Mouse (Mus musculus) thymus, adult 2 months (tissue): Measurements from ENCODE around the gene Rims1. TPM values are rescaled to one million over a fixed set of nuclear protein-coding genes. Genes with fewer than 3 reads are reported as not detected.

Experiments
- DNase-seq: peaks from one replicate; pipeline ENCODE4 v3.0.0; 2021
- H3K27ac ChIP-seq: fragments of 200-500 bp; 2 replicates; pipeline ENCODE4 v1.5.1; 2012; ENCODE audit warnings: low read length, control low read depth; ENCODE audit not compliant: control insufficient read depth, insufficient read depth
- H3K27me3 ChIP-seq: fragments of 200-500 bp; 2 replicates; pipeline ENCODE4 v1.6.1; 2012; ENCODE audit warnings: mild to moderate bottlenecking, low read length, moderate library complexity, mixed read lengths; ENCODE audit not compliant: control insufficient read depth, insufficient read depth
- H3K36me3 ChIP-seq: fragments of 200-500 bp; 2 replicates; pipeline ENCODE4 v1.6.1; 2012; ENCODE audit warnings: mild to moderate bottlenecking, low read length, moderate library complexity; ENCODE audit not compliant: control insufficient read depth, insufficient read depth
- H3K4me1 ChIP-seq: fragments of 200-500 bp; replicated peaks from 2 replicates; pipeline ENCODE4 v1.6.1; 2012; ENCODE audit warnings: low read length; ENCODE audit not compliant: control insufficient read depth, insufficient read depth
- H3K4me3 ChIP-seq: fragments of 200-500 bp; 2 replicates; pipeline ENCODE4 v1.5.1; 2012; ENCODE audit warnings: mild to moderate bottlenecking, low read length, control low read depth, moderate library complexity; ENCODE audit not compliant: control insufficient read depth, insufficient read depth
- CTCF ChIP-seq: fragments of 200-500 bp; IDR thresholded peaks from 2 replicates; pipeline ENCODE4 v1.5.1; 2012; ENCODE audit warnings: mild to moderate bottlenecking, control low read depth, low read length, moderate library complexity, borderline replicate concordance; ENCODE audit not compliant: control insufficient read depth, poor library complexity, insufficient read depth; ENCODE audit errors: extremely low read depth
- POLR2A ChIP-seq: fragments of 200-500 bp; IDR thresholded peaks from 2 replicates; pipeline ENCODE4 v1.6.1; 2012; ENCODE audit warnings: mild to moderate bottlenecking, low read length, control low read depth, moderate library complexity; ENCODE audit not compliant: control insufficient read depth, poor library complexity, insufficient read depth; ENCODE audit errors: extremely low read depth
- WGBS: fragments of 180-500 bp; shearing (Covaris S2); methylation state at CpG from one replicate; pipeline ENCODE4 v1.1.7; 2018; 5-methylcytosine and 5-hydroxymethylcytosine counted together
- polyA plus RNA-seq: library from polyadenylated mRNA; depleted of rRNA; stranded (reverse); fragments of >200 nt; gene quantifications from 2 replicates; pipeline ENCODE4 v1.2.3, GENCODE M21; 2012

The Rims1 gene
- polyA plus RNA-seq, 1 experiment, result not detected

DNA sequence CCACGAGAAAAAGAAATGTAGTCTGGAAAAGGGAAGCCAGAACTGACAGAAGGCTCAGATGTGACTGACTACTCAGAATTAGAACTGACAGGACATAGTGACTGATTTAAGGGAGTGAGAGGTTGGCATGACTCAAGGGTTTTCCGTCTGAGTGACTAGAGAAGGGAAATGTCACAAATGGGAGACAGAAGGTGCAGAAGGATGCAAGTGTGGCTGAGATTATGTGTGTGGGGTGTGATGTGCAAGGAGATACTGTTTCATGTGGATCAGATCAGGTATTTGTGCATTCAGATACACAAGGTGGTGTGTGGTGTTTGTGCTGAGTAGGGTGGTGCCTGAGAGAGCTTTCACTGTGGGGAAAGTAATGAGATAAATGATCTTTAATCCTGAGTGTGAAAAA is 96.3 kb downstream of the Rims1 start:
- no peaks in the 10 kb centered on the region for H3K36me3 ChIP-seq
- no peak for TF ChIP-seq POLR2A
- DNase-seq, result no peak
- no peaks in the 10 kb centered on the region for H3K27me3 ChIP-seq
- no peak overlapping the region for H3K4me3 ChIP-seq
- 27% methylated on average over 2 of the region's 2 CpGs for WGBS
- H3K4me1 ChIP-seq, result no peaks in the 10 kb centered on the region
- H3K27ac ChIP-seq, result no peak overlapping the region

DNA sequence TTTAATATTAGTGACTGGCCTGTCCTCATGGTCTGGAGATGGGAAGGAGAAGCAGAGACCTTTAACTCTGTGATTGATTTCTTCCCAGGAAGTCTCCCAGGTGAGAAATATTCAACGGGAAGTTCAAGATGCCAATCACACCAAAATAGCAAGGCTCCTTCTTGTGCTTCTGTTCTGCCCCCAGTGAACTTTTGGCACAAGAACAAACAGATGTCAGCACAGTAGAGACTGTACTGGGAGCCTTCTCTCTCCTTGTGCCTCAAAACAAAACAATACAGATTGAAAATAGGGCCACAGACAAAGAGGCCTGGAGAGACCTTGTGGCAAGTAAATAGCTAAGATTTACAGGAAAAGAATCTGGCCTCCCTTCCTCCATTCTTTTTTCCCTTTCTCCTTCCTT is 110.7 kb downstream of the Rims1 start:
- Histone ChIP-seq H3K4me3 (no peak overlapping the region), H3K4me1 (no peaks in the 10 kb centered on the region), H3K27me3 (no peaks in the 10 kb centered on the region), H3K27ac (no peak overlapping the region), H3K36me3 (no peaks in the 10 kb centered on the region)
- no peak for DNase-seq
- TF ChIP-seq CTCF (no peak), POLR2A (no peak)
- 36% methylated on average over 1 of the region's 1 CpGs for WGBS

DNA sequence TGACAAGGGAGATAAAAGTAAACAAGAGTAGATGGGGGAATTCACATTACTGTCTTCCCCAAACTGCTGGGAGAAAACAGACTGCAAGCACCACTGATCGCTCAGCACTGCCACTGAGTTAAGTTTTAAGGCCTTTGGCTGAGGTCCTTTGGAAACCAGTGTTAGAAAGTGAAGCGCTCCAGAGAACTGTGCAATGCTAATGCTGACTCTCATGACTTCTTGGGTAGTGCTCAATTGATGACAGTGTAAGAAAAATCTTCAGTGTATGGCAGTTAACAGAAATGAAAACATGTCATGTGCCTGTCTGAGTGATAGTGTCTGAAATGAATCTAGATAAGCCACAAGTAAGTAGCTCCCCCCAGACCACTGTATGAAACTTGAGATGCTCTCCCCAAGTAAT is 111.3 kb downstream of the Rims1 start:
- Histone ChIP-seq H3K4me3 (no peak overlapping the region), H3K27me3 (no peaks in the 10 kb centered on the region), H3K27ac (no peak overlapping the region), H3K36me3 (no peaks in the 10 kb centered on the region), H3K4me1 (no peaks in the 10 kb centered on the region)
- DNase-seq, result no peak
- no peak for TF ChIP-seq CTCF
- no peak for TF ChIP-seq POLR2A
- WGBS, result 91% methylated on average over 2 of the region's 2 CpGs

DNA sequence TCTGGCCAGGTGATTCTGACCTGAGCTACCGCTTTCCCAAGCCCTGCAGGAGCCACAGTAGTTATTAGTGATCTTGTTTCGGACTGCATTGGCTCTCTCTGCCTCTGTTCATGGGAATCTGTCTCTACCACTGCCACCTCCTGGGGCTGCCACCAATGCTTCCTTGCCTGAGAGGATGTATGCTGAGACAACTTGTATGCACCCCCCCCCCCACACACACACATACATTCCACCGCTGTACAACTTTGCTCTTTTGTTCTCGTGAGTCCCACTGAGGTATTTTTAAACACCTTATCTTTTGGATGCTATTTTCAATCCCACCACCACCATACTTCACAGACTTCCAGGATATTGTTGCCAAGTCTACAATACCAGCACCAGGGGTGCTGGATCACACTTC is 122.3 kb downstream of the Rims1 start:
- no peaks in the 10 kb centered on the region for H3K27me3 ChIP-seq
- DNase-seq, result no peak
- no peaks in the 10 kb centered on the region for H3K36me3 ChIP-seq
- H3K27ac ChIP-seq, result no peak overlapping the region
- no peak overlapping the region for H3K4me3 ChIP-seq
- H3K4me1 ChIP-seq, result no peaks in the 10 kb centered on the region
- 83% methylated on average over 4 of the region's 4 CpGs for WGBS
- TF ChIP-seq POLR2A, result no peak

DNA sequence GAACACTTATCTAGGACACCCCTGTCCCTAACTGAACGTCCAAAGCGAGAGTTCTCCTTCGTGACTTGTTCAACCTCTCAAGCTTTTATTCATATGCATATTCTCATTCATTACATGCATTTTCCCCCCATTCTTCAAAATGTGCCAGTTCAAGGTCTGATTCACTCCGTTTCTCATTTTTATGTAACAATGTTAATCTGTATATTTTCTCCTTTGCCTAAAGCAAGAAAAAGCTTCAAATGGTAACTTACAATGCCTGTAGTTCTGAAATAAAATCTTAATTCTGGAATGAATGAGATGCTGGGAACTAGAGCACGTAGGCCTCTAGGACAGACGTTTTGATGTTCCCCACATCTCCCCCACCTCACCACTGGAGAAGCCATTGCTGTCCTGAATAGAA is 141.6 kb downstream of the Rims1 start:
- no peak for DNase-seq

DNA sequence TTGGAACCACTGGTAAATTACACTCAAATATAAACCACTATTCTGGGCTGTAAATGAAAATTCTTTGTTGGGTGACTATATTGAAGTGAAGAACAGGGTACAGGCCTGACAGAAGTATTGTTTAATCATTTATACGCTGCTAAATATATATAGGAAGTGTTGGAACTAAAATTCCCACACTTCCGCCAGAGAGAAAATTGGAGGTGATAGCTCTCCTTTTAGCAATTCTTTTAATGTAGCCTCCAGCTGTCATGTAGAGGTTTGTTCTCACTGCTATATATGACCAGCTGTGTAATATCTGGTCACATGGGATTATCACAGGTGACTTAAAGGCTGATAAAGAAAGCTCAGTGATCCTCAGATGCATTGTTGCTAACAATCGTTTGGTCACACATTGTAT is 144.0 kb downstream of the Rims1 start:
- WGBS, result 85% methylated on average over 3 of the region's 3 CpGs
- no peak for DNase-seq
- no peak overlapping the region for H3K4me3 ChIP-seq
- TF ChIP-seq POLR2A, result no peak
- TF ChIP-seq CTCF, result no peak
- H3K27me3 ChIP-seq, result no peaks in the 10 kb centered on the region
- no peaks in the 10 kb centered on the region for H3K36me3 ChIP-seq
- H3K4me1 ChIP-seq, result no peaks in the 10 kb centered on the region
- H3K27ac ChIP-seq, result no peak overlapping the region

More for the DNA sequence above, 141.6 kb downstream of the Rims1 start:
- H3K4me3 ChIP-seq, result no peak overlapping the region
- TF ChIP-seq POLR2A (no peak), CTCF (no peak)
- H3K27me3 ChIP-seq, result no peaks in the 10 kb centered on the region
- H3K36me3 ChIP-seq, result no peaks in the 10 kb centered on the region
- H3K4me1 ChIP-seq, result no peaks in the 10 kb centered on the region
- 90% methylated on average over 6 of the region's 6 CpGs for WGBS
- H3K27ac ChIP-seq, result no peak overlapping the region

DNA sequence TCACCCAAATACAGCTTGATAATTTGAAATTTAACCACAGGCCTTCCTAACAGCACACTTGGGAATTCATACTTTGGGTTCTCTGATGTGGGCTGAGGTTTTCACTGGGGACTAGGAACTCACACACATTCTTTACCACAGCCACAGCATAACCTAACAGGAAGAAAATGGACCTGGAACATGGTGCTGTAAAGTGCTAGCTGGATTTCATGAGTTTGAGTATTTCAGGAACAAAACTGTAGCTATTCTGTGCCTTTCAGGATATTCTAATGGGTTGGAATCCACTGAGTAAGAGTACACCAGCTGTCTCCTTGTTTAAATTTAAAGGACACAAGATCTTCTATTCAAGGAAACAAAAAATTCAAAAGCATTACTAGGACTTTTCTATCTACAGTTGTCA is 149.8 kb downstream of the Rims1 start:
- DNase-seq, result no peak
- Histone ChIP-seq H3K27ac (no peak overlapping the region), H3K27me3 (no peaks in the 10 kb centered on the region), H3K4me1 (no peaks in the 10 kb centered on the region), H3K4me3 (no peak overlapping the region), H3K36me3 (no peaks in the 10 kb centered on the region)
- TF ChIP-seq POLR2A (no peak), CTCF (no peak)
